7 mouse cellular contexts compared by ENCODE assay signal in the genomic region with DNA sequence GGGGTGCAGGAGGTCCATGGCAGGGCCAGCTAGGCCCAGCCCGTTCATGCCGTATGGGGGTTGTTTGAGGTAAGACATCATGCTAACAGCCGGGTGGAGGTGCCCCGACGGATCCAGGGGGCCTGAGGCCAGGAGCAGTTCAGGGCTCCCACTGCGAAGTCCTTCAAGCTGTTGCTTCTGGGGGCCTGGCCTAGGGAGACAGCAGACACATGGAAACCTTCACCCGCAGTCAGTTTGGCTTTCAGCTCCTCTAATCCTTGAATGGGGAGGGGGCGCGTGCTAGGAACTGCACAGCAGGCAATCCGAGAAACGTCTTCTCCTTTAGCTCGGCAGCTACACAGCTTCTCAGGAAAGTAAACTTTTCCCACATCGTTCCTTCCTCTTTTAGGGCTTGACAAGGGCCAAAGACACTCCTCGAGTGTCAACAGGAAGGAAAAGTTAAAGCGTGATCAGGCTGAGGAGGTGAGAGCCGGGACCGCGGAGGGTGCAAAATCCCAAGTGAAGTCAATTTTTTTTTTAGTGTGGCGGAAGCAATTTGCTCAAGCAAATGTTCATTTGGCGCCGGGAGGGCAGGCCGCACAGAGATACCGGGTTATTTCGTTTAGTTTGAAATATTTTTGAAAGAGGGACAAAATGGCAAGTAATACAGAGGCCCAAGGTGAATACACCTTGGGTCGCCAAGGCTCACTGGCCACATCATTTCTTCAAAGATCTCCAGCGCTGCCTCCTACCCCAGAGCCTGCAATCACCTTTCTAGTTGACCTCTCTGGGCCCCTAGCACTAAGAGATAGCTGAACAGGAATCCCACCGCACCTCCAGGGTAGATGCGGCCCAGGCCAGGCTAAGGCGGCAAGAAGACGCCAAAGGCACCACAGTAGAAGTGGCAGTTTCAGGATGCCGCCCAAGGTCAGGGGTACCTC. TPM values are rescaled to one million over a fixed set of nuclear protein-coding genes. Genes with fewer than 3 reads are reported as not detected.
DNase-seq lines count a peak whose midpoint lies in the region; ATAC-seq and TF ChIP-seq lines count a peak whose summit lies in the region.

No protein-coding gene starts in this region.

- TF ChIP-seq POLR2A in brain, embryonic 14.5 days (IDR thresholded peaks at IDR 0.05; ENCODE audit: borderline replicate concordance, extremely low read depth, insufficient read depth, insufficient read length, poor library complexity, severe bottlenecking), result no peak

- H3K27me3 ChIP-seq in embryonic facial prominence, embryonic 13.5 days, result peaks cover 97% of the 10 kb centered on the region
- H3K27me3 ChIP-seq in midbrain, embryonic 10.5 days (ENCODE audit: low read depth, poor library complexity, severe bottlenecking), result peaks cover 88% of the 10 kb centered on the region

- no peaks in the 10 kb centered on the region for H3K36me3 ChIP-seq in embryonic facial prominence, embryonic 13.5 days
- peaks cover 52% of the 10 kb centered on the region for H3K36me3 ChIP-seq in midbrain, embryonic 10.5 days

- no peaks in the 10 kb centered on the region for H3K9me3 ChIP-seq in embryonic facial prominence, embryonic 13.5 days
- no peaks in the 10 kb centered on the region for H3K9me3 ChIP-seq in midbrain, embryonic 10.5 days (replicated peaks)

- H3K27ac ChIP-seq in layer of hippocampus, adult 2 months, result peak overlapping the region; percentile 77
- no peak overlapping the region; the same call in 1 of the 2 replicates for H3K27ac ChIP-seq in embryonic facial prominence, embryonic 13.5 days
- peak overlapping the region; percentile 100 for H3K27ac ChIP-seq in midbrain, embryonic 10.5 days (replicated peaks)

- peak overlapping the region; percentile 89 for H3K4me2 ChIP-seq in embryonic facial prominence, embryonic 13.5 days

- DNase-seq in layer of hippocampus, adult 2 months (ENCODE audit: low spot score in 2 of 2), result no peak
- DNase-seq in layer of hippocampus, postnatal 25 days (ENCODE audit: extremely low spot score in 1 of 2, low spot score in 1 of 2), result no peak
- peak; percentile 66 for DNase-seq in brain, embryonic 14.5 days (ENCODE audit: low read depth)
- peak; percentile 66 for DNase-seq in midbrain, embryonic 10.5 days (ENCODE audit: low spot score)
- no peak for DNase-seq in urinary bladder, postnatal 25 days (ENCODE audit: low spot score)
- no peak for DNase-seq in spleen, postnatal 10 days (ENCODE audit: low spot score in 2 of 2)

- peak overlapping the region; percentile 58 for H3K4me3 ChIP-seq in layer of hippocampus, adult 2 months
- peak overlapping the region; percentile 56 for H3K4me3 ChIP-seq in embryonic facial prominence, embryonic 13.5 days
- H3K4me3 ChIP-seq in midbrain, embryonic 10.5 days, result peak overlapping the region; percentile 85

- TF ChIP-seq CTCF in layer of hippocampus, adult 2 months (conservative IDR thresholded peaks at IDR 0.05), result no peak
- TF ChIP-seq CTCF in brain, embryonic 14.5 days (IDR thresholded peaks at IDR 0.05; ENCODE audit: borderline replicate concordance, extremely low read depth, insufficient read depth, insufficient read length), result no peak

- H3K4me1 ChIP-seq in embryonic facial prominence, embryonic 13.5 days, result peaks cover 56% of the 10 kb centered on the region
- peaks cover 78% of the 10 kb centered on the region for H3K4me1 ChIP-seq in midbrain, embryonic 10.5 days

- H3K9ac ChIP-seq in embryonic facial prominence, embryonic 13.5 days, result peak overlapping the region; percentile 74

- no peak for ATAC-seq in embryonic facial prominence, embryonic 13.5 days (ENCODE audit: insufficient number of reproducible peaks, insufficient read depth, low FRiP score, low TSS enrichment, low read depth)

- 7% methylated on average over 31 of the region's 31 CpGs for WGBS in embryonic facial prominence, embryonic 13.5 days
- WGBS in midbrain, embryonic 10.5 days, result under 1% methylated on average over 31 of the region's 31 CpGs

RNA-seq across cellular contexts. Expression of a gene that starts 3.0 kb away (rescaled TPM):
- total RNA-seq in layer of hippocampus, adult 2 months (2021), result 1 to 10 TPM; 3.6 to 4.2 TPM
- 1 to 10 TPM; 4.1 to 4.2 TPM for total RNA-seq in layer of hippocampus, postnatal 25 days (2021)
- 18.5 and 18.8 TPM in 2 replicates for polyA plus RNA-seq in brain, embryonic 14.5 days (2012; rRNA removed)
- 9.5 and 10.0 TPM in 2 replicates for polyA plus RNA-seq in embryonic facial prominence, embryonic 13.5 days (2015; fragmentation: Nextera tagmentation; extraction: Ambion mirVana)
- 44.5 and 54.8 TPM in 2 replicates for polyA plus RNA-seq in midbrain, embryonic 10.5 days (2016; fragmentation: Nextera tagmentation; extraction: Ambion mirVana)

Comparison
In these comparisons a context has a peak if more than half of its experiments do, and no peak if none do; other contexts are left out.
1. DNase-seq: peak in brain, embryonic 14.5 days (single experiment) and midbrain, embryonic 10.5 days (single experiment); none in layer of hippocampus, adult 2 months (0 of 2), layer of hippocampus, postnatal 25 days (0 of 2), urinary bladder, postnatal 25 days (single experiment) and spleen, postnatal 10 days (0 of 2).
2. Peak in every context shown above with its lines, with median percentiles within 50 percentile points of each other: H3K4me3 ChIP-seq.